Mouse (Mus musculus): ENCODE measurements around the gene 4930447C04Rik.

The 4930447C04Rik gene

DNA sequence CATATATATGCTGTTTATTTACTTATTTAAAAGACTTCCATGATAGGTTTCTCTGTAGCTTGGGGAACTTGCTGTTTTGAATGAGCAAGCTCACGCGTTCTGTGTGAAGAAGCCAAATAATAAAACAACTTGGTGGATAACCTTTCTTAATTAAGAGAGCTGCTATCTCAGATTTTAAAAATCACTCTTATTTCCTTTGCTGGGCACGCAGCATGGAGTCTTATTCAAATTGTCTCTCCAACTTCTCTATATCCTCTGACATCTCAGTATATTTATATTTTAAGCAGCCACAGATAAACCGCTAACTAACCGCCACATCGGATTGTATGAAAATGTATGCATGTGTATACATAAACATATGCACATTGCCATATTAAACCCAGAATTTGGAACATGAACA lies 1.6 kb upstream of the 4930447C04Rik start:
- DNase-seq = no peak

DNA sequence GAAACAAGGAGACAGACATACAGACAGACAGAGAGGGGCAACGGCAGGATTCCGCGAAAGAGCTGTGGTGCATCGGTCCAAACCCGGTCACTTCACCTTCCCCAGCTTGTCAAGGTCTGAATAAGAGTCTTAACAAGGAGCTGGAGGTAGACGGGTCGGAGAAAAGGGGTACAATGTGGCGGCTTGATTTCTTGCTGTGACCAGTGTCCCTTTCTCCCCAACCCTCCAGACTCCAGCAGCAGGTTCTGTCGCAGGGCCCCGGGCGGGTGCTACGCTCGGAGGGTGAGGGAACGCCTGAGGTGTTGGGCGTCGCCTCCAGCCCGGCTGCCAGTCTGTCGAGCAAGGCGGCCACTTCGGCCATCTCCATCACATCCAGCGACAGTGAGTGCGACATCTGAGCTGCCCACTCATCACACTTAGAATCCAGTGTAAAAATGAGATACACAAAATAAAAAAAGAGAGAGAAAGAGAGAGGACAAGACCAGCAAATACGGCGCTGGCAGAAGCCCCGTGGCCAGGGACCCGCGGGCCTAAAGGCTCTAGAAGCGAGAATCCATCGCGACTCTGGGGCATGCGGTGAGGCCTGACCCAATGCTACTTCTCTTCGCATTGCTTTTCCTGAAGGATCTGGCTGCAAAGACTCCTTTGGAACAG lies 951 bp upstream of the 4930447C04Rik start:
- DNase-seq = no peak

DNA sequence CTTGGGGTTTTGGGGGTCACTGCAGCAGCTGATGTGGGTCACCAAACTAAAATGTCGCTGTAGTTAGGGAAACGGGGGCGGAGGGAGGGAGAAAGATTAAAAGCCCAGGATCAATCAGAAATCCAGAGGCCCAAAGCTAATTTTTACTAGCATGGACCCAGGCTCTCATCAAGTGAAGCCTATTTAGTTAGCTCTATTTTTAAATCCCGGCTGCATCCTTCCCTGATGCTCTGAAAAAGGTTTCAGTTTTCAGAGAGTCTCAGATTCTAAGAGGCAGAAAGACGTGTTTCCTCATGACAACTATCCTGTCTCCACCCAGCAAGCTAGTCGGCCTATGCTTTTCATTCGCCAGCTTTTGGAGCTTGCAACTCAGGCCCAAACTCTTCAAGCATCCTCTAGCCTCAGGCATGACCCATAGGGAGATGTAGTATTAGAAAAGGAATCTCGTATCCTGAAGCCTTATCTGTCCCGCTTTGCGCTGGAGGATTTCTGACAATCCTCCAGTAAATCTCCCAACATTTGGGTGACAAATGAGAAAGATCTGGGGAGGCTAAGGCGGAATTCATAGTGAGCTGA lies 336 bp upstream of the 4930447C04Rik start:
- DNase-seq = no peak

DNA sequence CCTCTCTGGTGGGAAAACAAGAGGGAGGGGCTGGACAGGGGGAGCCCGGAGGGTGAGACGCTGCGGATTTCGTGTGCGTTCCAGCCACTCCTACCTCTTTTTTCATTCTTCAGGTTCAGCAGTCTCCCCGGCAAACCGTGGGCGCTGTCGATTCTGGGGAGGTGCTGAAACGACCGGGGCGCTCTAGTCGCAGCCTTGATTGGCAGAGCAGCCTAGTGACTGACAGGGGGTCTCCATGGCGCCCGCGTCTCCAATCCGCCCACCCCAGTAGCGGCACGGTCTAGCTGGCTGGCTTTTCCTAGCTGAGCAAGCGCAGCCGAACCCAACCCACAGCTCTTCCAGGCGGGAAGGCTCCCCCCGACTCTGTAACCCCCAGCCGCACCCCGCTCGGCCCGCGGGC lies 958 bp downstream of the 4930447C04Rik start, which contains the start of gene Six6:
Gene Six6, plus strand, starts transcription at position 277 of the 400 bp plus-strand sequence.
- no peak for DNase-seq

DNA sequence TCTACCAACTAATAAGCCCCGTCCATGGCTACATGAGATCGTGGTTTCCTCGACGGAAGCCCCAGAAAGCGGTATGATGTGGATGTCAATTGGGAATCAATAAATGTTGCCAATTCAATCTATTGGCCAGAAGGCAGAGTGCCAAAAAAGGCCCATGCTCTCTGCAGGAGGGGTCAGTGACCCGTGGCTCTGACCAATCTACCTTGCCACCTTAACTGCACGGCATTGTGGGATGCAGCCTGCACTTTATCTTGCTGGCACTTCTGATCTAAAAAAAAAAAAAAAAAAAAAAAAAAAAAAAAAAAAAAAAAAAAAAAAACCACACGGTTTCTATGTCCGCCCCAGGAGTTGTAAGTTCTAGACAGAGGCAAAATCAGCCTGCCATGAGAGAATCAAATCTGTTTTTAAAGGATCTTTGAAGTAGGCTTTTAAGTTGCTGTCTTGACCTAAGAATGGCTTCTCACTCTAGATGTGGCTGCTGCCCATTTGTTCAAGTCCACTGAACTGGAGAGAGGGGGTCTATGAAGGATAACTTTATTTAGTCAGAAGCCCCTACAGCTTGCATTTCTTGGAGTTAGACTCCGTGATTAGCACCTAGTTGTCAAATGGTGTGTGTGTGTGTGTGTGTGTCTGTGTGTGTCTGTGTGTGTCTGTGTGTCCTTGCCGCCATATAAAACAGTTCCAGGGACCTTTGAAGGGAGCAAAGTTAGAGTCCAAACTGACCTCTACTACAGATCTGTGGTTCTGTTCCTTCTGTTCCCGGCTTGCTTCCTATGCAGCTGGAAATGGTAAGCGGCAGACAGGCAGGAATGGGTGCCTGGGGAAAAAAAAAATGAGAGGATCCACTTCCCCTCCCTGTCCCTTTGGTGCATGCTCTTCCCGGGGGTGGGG lies 1.7 kb downstream of the 4930447C04Rik start:
- DNase-seq = no peak

DNA sequence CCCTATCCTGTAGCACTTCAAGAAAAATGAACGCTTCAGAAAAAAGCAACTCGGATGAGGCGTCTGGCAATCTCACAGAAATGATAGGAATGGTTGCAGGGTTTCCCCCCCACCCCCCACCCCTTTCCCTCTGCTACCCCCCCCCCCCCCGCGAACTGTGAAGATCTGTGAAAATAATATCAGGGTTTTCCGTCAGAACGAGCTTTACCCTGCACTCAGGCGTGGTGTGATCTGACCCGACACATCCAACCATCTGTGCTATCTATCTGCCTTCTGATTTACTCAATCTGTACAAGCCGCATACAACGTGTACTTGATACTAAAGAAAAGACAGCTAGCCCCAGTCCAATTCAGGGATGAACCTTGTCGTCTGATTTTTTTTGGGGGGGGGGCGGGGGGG lies 2.4 kb downstream of the 4930447C04Rik start:
- no peak for DNase-seq

DNA sequence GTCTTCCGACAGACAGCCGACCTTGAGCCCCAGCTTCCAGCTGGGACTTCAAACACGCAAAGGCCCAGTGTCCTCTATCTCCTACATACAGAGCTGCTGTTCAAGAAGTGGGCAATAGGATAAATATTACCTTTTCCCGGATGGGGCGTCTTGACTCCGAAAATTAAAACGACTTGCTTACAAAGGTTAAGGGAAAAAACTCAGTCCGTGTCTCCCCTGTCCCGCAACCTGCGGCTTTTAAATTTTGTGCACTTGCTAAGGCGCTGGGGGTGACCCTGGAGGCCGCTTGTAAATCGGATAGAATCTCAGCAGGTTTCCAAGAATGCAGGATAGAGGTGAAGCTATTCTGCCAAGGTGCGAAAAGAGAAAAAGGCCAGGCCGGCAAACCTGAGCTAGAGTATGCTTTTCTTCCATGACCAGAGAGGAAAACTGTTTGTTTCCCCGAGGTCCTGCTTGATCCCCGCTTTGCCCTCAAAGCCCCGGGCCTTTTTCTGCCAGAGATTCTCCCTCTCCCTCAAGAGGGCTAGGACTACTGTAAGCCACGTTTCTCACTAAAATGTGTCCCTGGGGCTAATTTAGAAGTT lies 2.9 kb downstream of the 4930447C04Rik start:
- no peak for DNase-seq

DNA sequence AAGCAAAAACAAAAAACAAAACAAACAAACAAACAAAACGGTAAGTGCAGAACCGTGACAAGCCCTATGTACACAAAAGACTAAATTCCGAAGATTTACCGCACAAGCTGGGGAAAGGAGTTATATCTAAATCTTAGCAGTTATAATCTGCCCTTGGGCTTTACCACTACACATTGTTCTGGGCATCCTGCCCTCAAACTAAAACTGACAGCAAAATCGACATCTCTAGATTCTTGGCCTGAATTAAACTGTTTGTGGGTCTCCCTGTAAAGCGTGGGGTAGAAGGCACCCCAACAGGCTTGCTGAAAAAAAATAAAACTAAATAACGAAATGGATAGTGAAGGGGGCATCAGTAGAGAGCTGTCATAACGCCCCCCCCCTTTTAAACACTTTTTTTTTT lies 3.8 kb downstream of the 4930447C04Rik start:
- no peak for DNase-seq

DNA sequence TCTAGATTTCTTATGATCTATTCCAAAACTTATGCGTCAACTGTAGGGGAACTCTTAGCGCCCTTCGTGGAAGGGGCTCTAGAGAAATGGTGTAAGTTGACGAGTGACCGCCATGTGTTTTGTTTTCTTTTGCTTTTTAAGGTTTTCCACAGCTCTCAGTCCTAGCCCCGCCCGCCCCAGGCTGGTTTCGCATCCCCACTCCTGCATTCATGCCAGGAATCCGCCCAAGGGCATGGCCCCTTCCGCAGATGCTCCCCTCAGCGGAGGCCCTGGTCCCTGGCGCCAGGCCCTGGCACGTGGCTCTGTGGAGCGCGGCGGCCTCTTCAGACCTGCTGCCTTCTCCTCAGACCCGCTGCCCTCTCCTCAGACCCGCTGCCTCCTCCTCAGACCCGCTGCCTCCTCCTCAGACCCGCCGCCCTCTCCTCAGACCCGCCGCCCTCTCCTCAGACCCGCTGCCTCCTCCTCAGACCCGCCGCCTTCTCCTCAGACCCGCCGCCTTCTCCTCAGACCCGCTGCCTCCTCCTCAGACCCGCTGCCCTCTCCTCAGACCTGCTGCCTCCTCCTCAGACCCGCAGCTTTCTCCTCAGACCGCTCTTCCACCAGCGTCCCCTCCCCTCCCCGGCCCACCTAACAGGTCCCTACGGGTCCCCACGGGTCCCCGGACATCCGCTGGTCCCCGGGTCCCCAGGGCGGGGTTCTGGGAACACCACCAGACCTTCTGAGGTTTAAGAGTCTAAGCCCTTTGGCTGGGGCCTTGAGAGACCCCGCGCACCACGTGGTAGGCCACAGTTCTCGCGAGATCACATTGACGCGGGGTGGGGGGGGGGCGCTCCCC lies 23.2 kb downstream of the 4930447C04Rik start:
- DNase-seq = no peak

DNA sequence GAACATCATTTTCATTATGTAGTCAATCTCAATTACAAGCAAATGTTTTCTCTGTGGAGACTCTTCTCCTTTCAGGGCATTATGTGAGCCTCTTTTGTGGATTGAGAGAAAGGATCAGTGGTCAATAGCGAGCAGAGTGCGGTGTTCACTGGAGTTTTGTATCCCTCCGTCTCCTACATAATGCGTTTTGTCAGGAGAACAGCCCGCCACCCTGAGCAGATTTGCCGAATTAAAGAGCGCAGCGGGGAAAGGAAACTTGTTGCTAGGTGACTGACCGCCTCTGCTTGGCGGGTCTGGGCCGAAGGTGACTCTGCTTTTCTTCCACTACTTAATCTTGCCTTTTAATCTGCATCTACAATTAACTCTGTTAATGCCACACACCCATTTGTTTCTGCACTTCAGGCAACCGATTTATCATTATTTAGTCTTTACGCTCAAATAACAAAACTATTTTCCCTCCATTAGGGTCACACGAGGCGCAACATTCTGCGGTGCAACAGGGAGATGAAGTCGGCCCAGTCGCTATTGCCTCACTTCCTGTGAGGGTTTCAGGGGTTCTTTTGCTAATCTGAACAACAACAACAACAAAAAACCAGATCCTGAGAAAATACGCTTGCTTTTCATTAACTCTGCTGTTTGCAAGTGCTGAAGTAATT lies 86.1 kb downstream of the 4930447C04Rik start:
- no peak for DNase-seq

DNA sequence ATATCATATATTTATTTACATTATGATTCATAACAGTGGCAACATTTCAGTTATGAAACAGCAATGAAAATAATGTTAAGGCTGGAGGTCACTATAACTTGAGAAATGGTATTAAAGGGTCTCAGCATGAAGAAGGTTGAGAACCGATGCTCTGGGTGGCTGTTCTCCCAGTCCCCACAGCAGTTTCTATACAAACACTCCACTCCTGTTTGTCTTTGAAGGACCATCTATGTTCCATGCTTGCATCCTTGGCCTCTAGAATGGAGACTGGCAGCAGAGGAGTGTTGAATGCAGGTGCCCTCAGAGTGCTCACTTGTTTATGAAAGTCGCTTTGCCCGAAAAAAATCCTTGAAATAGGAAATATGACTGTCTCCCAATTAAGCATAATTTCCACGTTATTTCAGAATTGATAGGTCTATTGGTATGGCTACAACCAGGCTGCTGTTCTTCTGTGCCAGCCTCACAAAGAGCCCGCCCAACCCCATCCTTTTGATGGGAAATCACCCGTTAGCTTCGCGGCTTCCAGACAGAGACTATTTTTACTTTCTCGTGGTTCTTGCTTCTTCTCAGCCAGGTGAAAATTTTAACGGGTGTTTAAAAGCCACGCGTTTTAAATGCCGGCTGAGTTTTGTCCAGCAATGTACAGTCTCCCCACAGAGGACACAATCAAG lies 87.0 kb downstream of the 4930447C04Rik start:
- no peak for DNase-seq

DNA sequence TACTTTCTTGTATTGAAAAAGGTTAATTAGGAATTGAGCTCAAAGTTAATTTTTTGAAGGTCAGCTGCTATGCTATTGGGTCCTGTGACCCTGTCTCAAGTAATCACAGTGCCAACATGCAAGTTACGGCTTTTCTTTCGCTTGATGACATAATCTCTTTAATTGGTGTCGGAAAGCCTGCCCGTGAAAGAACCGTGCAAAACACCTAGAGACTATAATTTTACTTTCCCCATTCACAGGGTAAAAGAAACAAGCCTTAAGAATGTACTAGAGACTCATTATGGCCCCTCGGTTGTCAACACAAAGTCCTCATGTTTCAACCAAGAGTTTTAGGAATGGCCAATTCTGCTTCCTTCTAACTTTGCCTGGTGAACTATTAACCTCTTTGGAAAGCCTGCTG lies 88.3 kb downstream of the 4930447C04Rik start:
- no peak for DNase-seq

DNA sequence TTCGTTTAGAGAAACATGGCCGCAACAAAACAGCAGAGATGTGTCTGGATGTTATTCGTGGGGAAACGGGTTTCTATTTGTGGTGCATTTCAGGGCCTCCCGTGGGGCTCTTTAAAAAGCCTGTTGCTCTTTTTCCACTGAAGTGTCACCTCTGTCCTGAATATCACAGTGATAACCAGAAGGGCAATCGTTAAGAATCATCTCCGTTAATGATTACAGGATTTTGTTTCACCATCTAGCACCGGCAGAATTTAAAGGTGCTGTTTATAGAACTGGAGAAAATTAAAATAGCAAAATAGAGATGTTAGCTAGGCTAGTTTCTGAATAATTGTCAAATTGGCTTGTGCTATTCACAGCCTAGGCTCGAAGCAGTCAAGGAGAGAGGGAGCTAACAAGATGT lies 90.4 kb downstream of the 4930447C04Rik start:
- DNase-seq = no peak

DNA sequence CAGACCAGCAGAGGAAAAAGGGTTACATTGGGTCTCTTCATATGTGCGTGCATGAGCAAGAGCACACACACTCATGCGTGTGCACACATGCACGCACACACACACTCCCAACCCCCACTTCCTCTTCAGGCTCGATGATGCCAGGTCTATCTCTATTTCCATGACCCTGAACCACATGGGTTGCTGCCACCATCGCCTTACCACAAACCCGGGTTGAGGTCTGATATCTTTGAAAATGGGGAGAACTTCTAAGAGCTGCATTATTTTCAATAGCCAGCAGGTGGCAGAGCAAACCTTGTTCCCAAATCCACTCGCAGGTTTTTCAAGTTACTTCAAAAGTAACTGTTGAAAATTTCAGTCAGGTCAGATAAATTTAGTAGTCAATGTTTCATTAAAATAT lies 92.8 kb downstream of the 4930447C04Rik start:
- DNase-seq = peak; percentile 21 to 47

DNA sequence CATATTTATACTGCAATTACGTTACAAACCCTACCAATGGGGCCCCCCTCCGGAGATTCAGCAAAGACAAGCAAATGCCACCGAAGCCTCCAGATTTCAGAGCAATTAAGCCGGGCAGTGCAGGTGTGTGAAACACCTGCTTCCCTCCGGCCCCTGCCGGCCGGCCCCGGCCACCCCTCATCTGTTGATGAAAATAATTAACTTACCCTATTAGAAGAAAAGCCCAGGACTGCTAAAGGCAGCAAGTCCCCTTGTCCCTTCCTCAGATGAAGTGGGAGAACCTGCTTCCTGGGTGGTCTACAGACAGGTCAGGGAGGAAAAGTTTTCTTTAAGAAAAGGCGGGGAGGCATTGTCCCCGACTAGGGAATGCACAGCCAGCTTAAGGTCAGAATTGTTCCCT lies 94.6 kb downstream of the 4930447C04Rik start:
- DNase-seq = no peak

DNA sequence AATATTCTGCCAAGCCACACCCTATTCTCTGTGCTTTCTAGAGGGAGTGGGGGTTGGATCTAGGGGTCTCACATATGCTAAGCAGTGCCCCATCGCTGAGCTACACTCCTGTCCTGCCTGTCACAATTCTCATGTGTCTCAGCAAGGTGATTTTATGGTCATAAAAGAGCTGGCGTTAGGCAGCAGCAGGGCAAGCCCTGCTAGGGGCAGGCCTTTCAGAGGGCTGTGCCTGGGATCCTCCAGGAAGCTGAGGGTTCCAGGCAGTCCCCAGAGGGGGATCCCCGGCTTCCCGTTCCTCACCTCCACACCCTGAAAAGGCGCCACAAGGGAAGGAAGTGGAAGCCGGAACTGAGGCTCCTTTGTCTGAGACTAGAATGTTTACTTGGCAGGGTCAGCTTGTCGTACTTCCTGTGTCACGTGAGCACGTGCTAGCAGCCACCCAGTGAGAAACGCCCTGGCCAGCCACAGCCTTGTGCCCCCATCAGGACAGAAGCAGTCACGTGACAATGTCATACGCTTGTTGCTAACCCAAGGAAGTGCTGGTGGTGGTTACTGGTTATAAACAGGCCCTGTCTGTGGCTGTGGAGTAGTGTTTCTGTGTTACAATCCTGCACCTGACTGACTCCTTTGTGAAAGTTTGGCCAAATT lies 96.5 kb downstream of the 4930447C04Rik start:
- no peak for DNase-seq

DNA sequence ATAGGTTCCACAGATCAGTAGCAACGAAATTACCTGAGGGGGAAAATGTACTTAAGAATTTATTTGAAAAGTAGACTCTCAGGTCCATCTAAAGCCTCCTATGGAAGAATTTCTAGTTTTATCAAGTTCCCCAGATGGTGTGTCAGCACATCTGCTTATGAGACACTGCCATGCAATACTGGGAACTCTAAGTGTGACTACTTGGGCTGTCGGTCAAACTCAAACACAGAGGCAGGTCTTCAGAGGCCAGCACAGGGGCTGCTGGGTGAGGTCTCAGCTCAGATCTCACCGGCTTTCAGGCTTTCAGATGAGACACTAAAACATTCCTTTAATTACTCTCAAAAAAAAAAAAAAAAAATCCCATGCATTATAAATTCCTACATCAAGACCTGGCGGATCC lies 97.0 kb downstream of the 4930447C04Rik start:
- no peak for DNase-seq

DNA sequence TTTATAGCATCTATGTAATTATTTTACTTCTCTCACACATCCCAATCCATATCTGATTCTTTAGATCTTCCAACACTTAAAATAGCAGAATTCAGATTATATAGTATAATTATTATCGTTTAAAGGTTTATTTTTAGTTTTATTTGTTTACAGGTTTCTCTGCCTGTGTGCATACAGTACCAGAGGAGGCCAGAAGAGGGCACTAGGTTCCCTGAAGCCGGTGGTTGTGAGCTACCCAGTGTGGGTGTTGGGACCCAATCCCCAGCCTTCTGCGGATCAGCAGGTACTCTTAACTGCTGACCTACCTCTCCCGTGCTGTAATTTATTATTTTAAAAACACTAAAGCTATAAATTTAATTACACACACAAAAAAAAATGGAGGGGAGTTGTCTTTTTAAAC lies 97.4 kb downstream of the 4930447C04Rik start:
- no peak for DNase-seq

DNA sequence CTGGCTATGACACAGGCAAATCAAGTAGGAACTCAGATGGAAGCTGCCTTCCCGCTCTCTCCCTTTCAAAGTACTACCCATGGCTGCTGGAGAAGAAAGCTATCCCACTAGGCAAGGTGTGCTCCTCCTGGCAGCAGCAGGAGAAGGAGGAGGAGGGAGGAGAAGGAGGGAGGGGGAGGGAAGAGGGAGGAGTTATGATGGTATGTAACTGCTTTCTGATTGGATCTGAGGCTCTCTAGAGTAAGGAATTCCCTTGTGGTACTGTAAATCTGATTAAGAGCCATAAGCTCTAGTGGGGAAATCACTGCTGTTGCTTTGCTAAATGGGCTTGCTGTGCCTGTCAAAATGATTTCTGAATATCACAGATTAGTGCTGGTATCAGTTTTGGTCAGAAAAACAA lies 99.1 kb downstream of the 4930447C04Rik start:
- no peak for DNase-seq

DNA sequence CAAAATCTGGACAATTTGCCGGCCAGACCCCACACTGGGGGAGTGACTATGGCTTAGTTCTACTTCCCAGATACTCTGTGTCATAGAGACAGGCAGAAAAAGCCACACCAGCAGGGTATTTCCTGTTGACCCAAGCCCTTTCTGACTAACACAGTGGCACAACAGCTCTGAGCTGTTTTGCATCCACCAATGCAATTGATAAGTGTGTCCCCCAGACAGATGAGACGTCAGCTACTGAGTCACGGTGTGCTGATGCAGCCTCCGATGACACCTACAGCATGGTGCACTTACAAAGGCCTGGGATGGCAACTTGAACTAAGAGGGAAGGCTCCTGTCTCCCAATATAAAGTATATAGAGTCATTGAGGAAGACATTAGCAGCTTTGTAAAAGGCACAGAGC lies 103.3 kb downstream of the 4930447C04Rik start:
- no peak for DNase-seq

DNA sequence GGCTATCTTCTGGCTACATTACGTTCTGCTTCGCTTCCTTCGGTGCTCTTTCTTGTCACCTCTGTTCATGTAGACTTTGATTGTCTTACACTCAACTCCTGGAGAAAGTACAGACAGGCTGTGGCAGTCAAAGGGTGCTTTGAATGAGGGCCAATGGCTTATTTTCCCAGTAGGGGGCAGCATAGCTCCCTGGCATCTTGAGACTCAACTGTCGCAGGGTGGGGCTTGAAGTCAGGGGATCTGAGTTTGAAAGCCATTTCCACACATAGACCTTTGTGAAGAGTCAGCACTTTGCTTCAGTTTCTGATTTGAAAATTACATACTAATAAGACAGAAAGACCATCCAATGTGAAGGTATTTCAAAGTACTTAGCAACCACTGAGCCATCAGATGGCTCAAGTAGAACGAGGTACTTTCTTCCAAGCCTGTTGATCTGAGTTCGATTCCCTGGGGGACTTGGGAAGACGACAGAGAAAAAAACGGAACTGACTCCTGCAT lies 105.0 kb downstream of the 4930447C04Rik start:
- DNase-seq = no peak

Measured in cerebellum, adult 18-20 months (tissue).